Mouse (Mus musculus): Measurements from ENCODE around the gene Emc10. TPM values are rescaled to one million over a fixed set of nuclear protein-coding genes. Genes with fewer than 3 reads are reported as not detected.

The Emc10 gene
- polyA plus RNA-seq, 1 experiment from 2014 or later, result 114 TPM

DNA sequence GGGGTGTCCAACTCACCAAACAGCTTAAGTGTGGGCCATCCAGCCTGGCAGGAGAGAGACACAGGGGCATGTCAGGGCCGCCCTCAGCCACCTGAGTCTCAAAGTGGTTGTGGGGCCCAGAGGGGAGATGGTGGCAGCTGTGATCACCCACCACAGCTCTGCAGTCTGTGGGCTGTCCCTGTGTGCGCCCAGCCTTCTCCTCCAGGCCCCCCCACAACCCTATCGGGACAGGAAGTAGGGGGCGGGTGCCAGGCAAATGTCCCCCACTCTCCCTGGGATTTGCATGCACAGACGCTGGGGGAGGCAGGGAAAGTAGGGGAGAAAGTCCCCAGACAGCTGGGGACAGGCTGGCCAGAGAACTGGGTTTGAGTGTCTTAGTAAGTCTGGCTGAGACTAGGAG lies 34.9 kb upstream of the Emc10 start:
- Histone ChIP-seq H3K9ac (ENCODE audit: low read length) (no peak overlapping the region), H3K4me1 (ENCODE audit: control insufficient read depth in 2 of 2, insufficient read depth in 2 of 2, low read length in 2 of 2) (peaks cover 3 to 8% of the 10 kb centered on the region in 2 experiments), H3K4me2 (ENCODE audit: low read length) (no peak overlapping the region), H3K27ac (replicated peaks in 1 of 2; ENCODE audit: control insufficient read depth in 1 of 2, insufficient read depth in 1 of 2, low read depth in 2 of 2, low read length in 2 of 2) (no peak overlapping the region), H3K4me3 (ENCODE audit: control insufficient read depth in 1 of 2, insufficient read depth in 1 of 2, low read depth in 1 of 2, low read length in 2 of 2) (no peak overlapping the region), H3K36me3 (ENCODE audit: control insufficient read depth, insufficient read depth, low read length) (peaks cover 38% of the 10 kb centered on the region), H3K9me3 (ENCODE audit: control insufficient read depth, low read length) (no peaks in the 10 kb centered on the region), H3K27me3 (ENCODE audit: control insufficient read depth, insufficient read depth, low read length) (peaks cover 17% of the 10 kb centered on the region)
- 36% methylated on average over 5 of the region's 5 CpGs for WGBS
- no peak for ATAC-seq (ENCODE audit: insufficient number of reproducible peaks, insufficient read depth, low FRiP score, low read depth)

DNA sequence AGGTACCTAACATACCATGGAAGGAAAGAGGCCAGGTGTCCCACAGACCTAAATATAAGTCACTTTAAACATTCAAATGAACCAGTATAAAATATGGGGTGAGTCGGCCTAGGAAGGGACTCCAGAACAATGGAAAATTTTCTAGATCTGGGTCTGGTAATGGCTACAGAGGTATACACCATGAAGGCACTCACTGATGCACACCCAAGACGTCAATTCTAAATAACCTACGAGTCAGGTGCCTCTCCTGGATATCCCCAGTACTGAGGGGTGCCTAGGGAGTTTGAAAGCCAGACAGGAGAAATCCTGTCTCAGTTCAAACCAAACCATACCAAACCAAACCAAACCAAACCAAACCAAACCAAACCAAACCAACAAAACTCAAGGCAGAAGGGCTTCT lies 34.2 kb upstream of the Emc10 start:
- no peak for ATAC-seq (ENCODE audit: insufficient number of reproducible peaks, insufficient read depth, low FRiP score, low read depth)
- no peaks in the 10 kb centered on the region for H3K9me3 ChIP-seq (ENCODE audit: control insufficient read depth, low read length)
- no peak overlapping the region for H3K4me2 ChIP-seq (ENCODE audit: low read length)
- H3K27me3 ChIP-seq (ENCODE audit: control insufficient read depth, insufficient read depth, low read length), result peaks cover 19% of the 10 kb centered on the region
- H3K27ac ChIP-seq (replicated peaks in 1 of 2; ENCODE audit: control insufficient read depth in 1 of 2, insufficient read depth in 1 of 2, low read depth in 2 of 2, low read length in 2 of 2), result no peak overlapping the region
- peaks cover 32% of the 10 kb centered on the region for H3K36me3 ChIP-seq (ENCODE audit: control insufficient read depth, insufficient read depth, low read length)
- H3K9ac ChIP-seq (ENCODE audit: low read length), result no peak overlapping the region
- no peak overlapping the region for H3K4me3 ChIP-seq (ENCODE audit: control insufficient read depth in 1 of 2, insufficient read depth in 1 of 2, low read depth in 1 of 2, low read length in 2 of 2)
- peaks cover 4 to 8% of the 10 kb centered on the region in 2 experiments; a peak in 3 of 4 replicates for H3K4me1 ChIP-seq (ENCODE audit: control insufficient read depth in 2 of 2, insufficient read depth in 2 of 2, low read length in 2 of 2)
- 71% methylated on average over 3 of the region's 3 CpGs for WGBS

DNA sequence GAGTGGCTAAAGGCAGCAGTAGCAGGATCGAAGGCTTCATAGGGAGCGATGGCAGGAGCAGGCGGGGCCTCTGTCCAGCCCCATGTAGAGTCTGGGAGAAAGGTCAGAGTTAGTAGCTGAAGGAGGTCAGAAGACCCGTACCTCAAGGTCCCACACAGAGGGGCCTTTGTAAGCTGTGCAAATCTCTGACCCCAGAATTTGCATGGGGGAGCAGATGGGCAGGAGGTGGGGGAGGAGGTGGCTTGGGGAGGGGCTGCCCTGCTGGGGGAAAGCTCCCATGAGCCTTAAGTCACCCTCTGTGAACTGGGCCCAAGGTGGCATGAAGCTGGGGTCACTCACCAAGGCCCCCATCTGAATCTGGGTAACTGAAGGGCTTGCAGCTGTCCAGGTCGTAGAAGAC lies 33.2 kb upstream of the Emc10 start:
- no peak for ATAC-seq (ENCODE audit: insufficient number of reproducible peaks, insufficient read depth, low FRiP score, low read depth)
- Histone ChIP-seq H3K36me3 (ENCODE audit: control insufficient read depth, insufficient read depth, low read length) (peaks cover 22% of the 10 kb centered on the region), H3K27me3 (ENCODE audit: control insufficient read depth, insufficient read depth, low read length) (peaks cover 22% of the 10 kb centered on the region), H3K27ac (replicated peaks in 1 of 2; ENCODE audit: control insufficient read depth in 1 of 2, insufficient read depth in 1 of 2, low read depth in 2 of 2, low read length in 2 of 2) (no peak overlapping the region), H3K9ac (ENCODE audit: low read length) (no peak overlapping the region), H3K4me3 (ENCODE audit: control insufficient read depth in 1 of 2, insufficient read depth in 1 of 2, low read depth in 1 of 2, low read length in 2 of 2) (no peak overlapping the region), H3K4me1 (ENCODE audit: control insufficient read depth in 2 of 2, insufficient read depth in 2 of 2, low read length in 2 of 2) (peaks cover 14 to 16% of the 10 kb centered on the region in 2 experiments), H3K9me3 (ENCODE audit: control insufficient read depth, low read length) (no peaks in the 10 kb centered on the region), H3K4me2 (ENCODE audit: low read length) (no peak overlapping the region)
- WGBS, result 69% methylated on average over 5 of the region's 5 CpGs

DNA sequence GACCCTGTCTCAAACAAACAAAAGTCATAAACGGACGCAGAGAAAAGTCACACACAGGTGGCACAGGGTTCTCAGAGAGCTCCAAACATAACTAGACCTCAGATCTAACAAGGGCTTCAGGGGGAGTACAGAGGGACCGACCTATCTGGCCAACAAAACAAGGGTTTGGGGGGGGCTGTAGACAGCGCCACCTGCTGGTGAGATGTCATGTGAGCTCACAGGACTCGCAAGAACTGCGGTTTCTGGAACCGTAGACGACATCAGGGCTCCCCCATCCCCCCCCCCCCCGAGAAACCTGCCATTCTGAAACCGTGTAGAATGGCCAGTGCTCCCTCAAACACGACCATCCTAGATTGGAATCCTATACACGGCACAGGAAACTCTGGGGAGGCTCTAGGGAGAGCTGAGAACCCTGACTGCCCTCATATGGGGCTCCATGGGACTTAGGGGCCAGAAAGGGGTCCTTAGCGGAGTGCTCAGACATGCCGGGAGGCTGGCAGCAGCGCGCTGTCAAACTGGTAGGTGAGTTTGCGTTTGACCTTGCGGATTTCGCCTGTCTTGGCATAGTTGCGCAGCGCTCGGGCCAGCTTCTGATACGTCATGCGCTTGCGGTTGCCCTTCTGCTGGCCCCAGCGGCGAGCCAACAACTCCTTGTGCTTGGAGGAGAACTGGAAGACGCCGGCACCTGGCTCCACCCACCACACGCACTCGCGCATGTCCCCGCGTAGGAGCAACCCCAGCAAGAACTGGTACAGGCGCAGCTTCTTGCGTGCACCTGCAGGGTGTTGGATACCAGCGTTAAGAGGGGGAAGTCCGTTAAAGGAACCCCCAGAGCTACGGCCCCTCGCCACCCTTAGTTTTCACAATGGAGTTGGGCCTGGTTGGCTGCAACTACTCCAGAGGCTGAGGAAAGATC lies 31.4 kb upstream of the Emc10 start:
- Histone ChIP-seq H3K36me3 (ENCODE audit: control insufficient read depth, insufficient read depth, low read length) (peaks cover 4% of the 10 kb centered on the region), H3K27me3 (ENCODE audit: control insufficient read depth, insufficient read depth, low read length) (peaks cover 40% of the 10 kb centered on the region), H3K4me2 (ENCODE audit: low read length) (peak overlapping the region; percentile 91), H3K9me3 (ENCODE audit: control insufficient read depth, low read length) (no peaks in the 10 kb centered on the region), H3K9ac (ENCODE audit: low read length) (peak overlapping the region; percentile 71), H3K4me1 (ENCODE audit: control insufficient read depth in 2 of 2, insufficient read depth in 2 of 2, low read length in 2 of 2) (peaks cover 16 to 17% of the 10 kb centered on the region in 2 experiments), H3K4me3 (ENCODE audit: control insufficient read depth in 1 of 2, insufficient read depth in 1 of 2, low read depth in 1 of 2, low read length in 2 of 2) (peak overlapping the region; percentile 18 to 43), H3K27ac (replicated peaks in 1 of 2; ENCODE audit: control insufficient read depth in 1 of 2, insufficient read depth in 1 of 2, low read depth in 2 of 2, low read length in 2 of 2) (no peak overlapping the region)
- ATAC-seq (ENCODE audit: insufficient number of reproducible peaks, insufficient read depth, low FRiP score, low read depth), result no peak
- 6% methylated on average over 40 of the region's 40 CpGs for WGBS

DNA sequence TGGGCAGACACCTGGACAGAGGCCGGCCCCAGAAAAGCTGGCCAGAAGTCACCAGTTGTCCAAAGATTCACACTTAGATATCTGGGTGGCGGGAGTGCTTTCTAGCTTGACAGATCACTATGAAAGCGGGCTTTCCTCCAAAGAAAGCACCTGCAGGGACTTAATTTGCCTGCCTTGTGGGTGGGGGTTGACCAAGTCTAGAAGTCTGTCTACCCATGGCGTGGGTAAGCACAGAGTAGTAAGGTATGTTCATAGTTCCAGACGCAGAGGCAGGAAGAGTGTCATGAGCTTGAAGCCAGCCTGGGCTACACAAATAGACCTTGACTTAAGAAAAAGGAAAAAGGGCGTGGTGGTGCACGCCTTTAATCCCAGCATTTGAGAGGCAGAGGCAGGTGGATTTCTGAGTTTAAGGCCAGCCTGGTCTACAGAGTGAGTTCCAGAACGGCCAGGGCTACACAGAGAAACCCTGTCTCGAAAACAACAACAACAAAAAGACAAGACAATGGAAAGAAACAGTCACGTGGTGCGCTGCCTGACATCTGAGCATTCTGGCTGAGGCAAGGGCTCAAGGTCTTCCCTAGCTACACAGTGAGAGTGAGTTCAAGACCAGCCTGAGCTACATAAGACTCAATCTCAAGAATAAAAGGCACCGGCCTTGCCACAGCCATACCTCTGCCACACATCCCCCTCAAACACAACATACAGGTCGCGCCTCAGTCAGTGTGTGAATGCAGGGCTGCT lies 30.3 kb upstream of the Emc10 start:
- Histone ChIP-seq H3K9ac (ENCODE audit: low read length) (no peak overlapping the region), H3K27ac (replicated peaks in 1 of 2; ENCODE audit: control insufficient read depth in 1 of 2, insufficient read depth in 1 of 2, low read depth in 2 of 2, low read length in 2 of 2) (no peak overlapping the region), H3K9me3 (ENCODE audit: control insufficient read depth, low read length) (no peaks in the 10 kb centered on the region), H3K4me3 (ENCODE audit: control insufficient read depth in 1 of 2, insufficient read depth in 1 of 2, low read depth in 1 of 2, low read length in 2 of 2) (no peak overlapping the region), H3K36me3 (ENCODE audit: control insufficient read depth, insufficient read depth, low read length) (no peaks in the 10 kb centered on the region), H3K27me3 (ENCODE audit: control insufficient read depth, insufficient read depth, low read length) (peaks cover 51% of the 10 kb centered on the region), H3K4me2 (ENCODE audit: low read length) (no peak overlapping the region), H3K4me1 (ENCODE audit: control insufficient read depth in 2 of 2, insufficient read depth in 2 of 2, low read length in 2 of 2) (peaks cover 17 to 19% of the 10 kb centered on the region in 2 experiments)
- WGBS, result 81% methylated on average over 14 of the region's 14 CpGs
- no peak for ATAC-seq (ENCODE audit: insufficient number of reproducible peaks, insufficient read depth, low FRiP score, low read depth)

DNA sequence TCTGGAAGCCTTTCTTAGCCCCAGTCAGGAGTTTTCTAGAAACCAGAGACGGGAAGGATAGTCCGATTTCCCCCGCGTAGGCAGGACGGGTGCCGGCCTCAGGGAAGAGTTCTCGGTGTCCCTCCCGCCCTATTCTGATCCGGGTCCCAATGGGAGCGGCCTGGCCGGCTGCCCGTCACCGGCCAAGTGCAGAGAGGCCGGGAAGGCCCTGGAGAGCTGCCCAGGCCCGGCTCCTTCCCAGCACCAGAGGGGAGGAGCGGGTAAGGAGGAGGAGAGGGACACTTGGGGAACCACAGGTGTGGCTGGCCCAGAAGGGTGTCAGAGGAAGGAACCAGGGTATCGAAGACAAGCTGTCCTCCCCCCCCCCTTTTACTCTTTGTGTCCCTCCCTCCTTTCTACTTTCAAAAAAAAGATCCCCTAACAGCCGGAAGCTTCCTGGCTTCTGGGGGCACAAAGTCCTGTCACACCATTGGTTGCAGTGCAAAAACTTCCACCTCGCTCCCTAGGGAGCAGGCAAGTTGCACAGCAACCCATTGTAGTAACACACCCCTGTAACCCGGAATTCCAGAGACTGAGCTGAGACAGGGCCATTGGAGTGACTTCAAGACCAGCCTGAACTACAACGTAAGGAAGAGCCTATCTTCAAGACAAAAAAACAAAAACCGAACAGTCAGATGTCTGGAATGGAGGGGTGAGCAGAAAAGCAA lies 28.9 kb upstream of the Emc10 start:
- WGBS, result 12% methylated on average over 22 of the region's 22 CpGs
- peak overlapping the region; percentile 70 for H3K9ac ChIP-seq (ENCODE audit: low read length)
- H3K4me2 ChIP-seq (ENCODE audit: low read length), result peak overlapping the region; percentile 57
- peak overlapping the region in 1 of 2 experiments; percentile 2; a peak in 2 of 4 replicates for H3K4me3 ChIP-seq (ENCODE audit: control insufficient read depth in 1 of 2, insufficient read depth in 1 of 2, low read depth in 1 of 2, low read length in 2 of 2)
- H3K27ac ChIP-seq (replicated peaks in 1 of 2; ENCODE audit: control insufficient read depth in 1 of 2, insufficient read depth in 1 of 2, low read depth in 2 of 2, low read length in 2 of 2), result peak overlapping the region in 1 of 2 experiments; percentile 24; a peak in 1 of 4 replicates
- H3K27me3 ChIP-seq (ENCODE audit: control insufficient read depth, insufficient read depth, low read length), result peaks cover 61% of the 10 kb centered on the region
- H3K4me1 ChIP-seq (ENCODE audit: control insufficient read depth in 2 of 2, insufficient read depth in 2 of 2, low read length in 2 of 2), result peaks cover 17 to 20% of the 10 kb centered on the region in 2 experiments
- H3K9me3 ChIP-seq (ENCODE audit: control insufficient read depth, low read length), result no peaks in the 10 kb centered on the region
- peak; percentile 66 for ATAC-seq (ENCODE audit: insufficient number of reproducible peaks, insufficient read depth, low FRiP score, low read depth)
- no peaks in the 10 kb centered on the region for H3K36me3 ChIP-seq (ENCODE audit: control insufficient read depth, insufficient read depth, low read length)

DNA sequence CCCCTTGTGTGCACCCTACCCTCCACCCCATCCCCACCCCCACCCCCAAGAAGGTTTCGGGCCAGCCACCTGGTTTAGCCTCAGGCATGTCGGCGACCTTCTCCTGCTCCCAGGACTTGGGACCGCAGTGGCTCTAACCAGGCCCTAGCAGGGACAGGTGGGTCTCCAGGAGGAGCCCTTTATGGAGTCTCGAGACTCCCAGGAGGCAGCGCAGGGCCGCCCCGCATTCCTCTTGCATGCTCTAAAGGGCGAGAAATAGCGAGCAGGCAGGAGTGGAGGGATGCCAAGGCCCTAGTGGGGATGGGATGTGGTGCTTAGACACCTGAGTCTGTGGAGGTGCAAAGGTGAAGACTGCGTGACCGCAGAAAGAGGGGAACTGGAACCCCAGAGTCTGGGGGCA lies 28.2 kb upstream of the Emc10 start, which contains the start of gene Mybpc2:
Gene Mybpc2, minus strand, starts transcription at position 155 of the 400 bp plus-strand sequence.
- WGBS, result 25% methylated on average over 12 of the region's 12 CpGs
- peaks cover 17 to 20% of the 10 kb centered on the region in 2 experiments for H3K4me1 ChIP-seq (ENCODE audit: control insufficient read depth in 2 of 2, insufficient read depth in 2 of 2, low read length in 2 of 2)
- H3K4me3 ChIP-seq (ENCODE audit: control insufficient read depth in 1 of 2, insufficient read depth in 1 of 2, low read depth in 1 of 2, low read length in 2 of 2), result peak within 1 kb of the TSS in 1 of 2 experiments; percentile 2; a peak in 2 of 4 replicates
- H3K9ac ChIP-seq (ENCODE audit: low read length), result peak within 1 kb of the TSS; percentile 70
- no peak for ATAC-seq (ENCODE audit: insufficient number of reproducible peaks, insufficient read depth, low FRiP score, low read depth)
- no peaks in the 10 kb centered on the region for H3K9me3 ChIP-seq (ENCODE audit: control insufficient read depth, low read length)
- peaks cover 56% of the 10 kb centered on the region for H3K27me3 ChIP-seq (ENCODE audit: control insufficient read depth, insufficient read depth, low read length)
- H3K36me3 ChIP-seq (ENCODE audit: control insufficient read depth, insufficient read depth, low read length), result no peaks in the 10 kb centered on the region
- peak within 1 kb of the TSS; percentile 10 to 24; a peak in 1 of 4 replicates for H3K27ac ChIP-seq (replicated peaks in 1 of 2; ENCODE audit: control insufficient read depth in 1 of 2, insufficient read depth in 1 of 2, low read depth in 2 of 2, low read length in 2 of 2)
- H3K4me2 ChIP-seq (ENCODE audit: low read length), result peak within 1 kb of the TSS; percentile 57
